Mouse (Mus musculus) right cerebral cortex, postnatal 36 days (tissue): Measurements from ENCODE around the gene Tdgf1.

Experiments used
- DNase-seq, 2 experiments: peaks; one replicate each; pipeline ENCODE4 v3.0.0; 2022; ENCODE audit warnings: low spot score in 2 of 2, mixed read lengths in 1 of 2

Tdgf1 gene

GRCm38 (mm10) chr9:110945926-110946325 is at the start of gene Tdgf1:
Tdgf1 (minus strand) TSS chr9:110946158.
- no peak for DNase-seq

- DNase-seq, result peak; percentile 53 to 70
Measured at GRCm38 (mm10) chr9:110994716-110995172, 48.8 kb upstream of the Tdgf1 start.

GRCm38 (mm10) chr9:110993281-110993709 is 47.3 kb upstream of the Tdgf1 start:
- DNase-seq, result no peak

- DNase-seq, result no peak
Measured at GRCm38 (mm10) chr9:110990204-110990603, 44.2 kb upstream of the Tdgf1 start, which contains the start of gene Rtp3. Rtp3 (minus strand) TSS chr9:110990583.

- no peak for DNase-seq
Measured at GRCm38 (mm10) chr9:110989543-110989942, 43.6 kb upstream of the Tdgf1 start.

GRCm38 (mm10) chr9:110989141-110989540 is 43.2 kb upstream of the Tdgf1 start:
- DNase-seq, result no peak

GRCm38 (mm10) chr9:110988078-110988477 is 42.1 kb upstream of the Tdgf1 start:
- no peak for DNase-seq

GRCm38 (mm10) chr9:110987331-110987730 is 41.4 kb upstream of the Tdgf1 start:
- no peak for DNase-seq

GRCm38 (mm10) chr9:110985951-110986350 is 40.0 kb upstream of the Tdgf1 start:
- no peak for DNase-seq

- DNase-seq, result no peak
Measured at GRCm38 (mm10) chr9:110985541-110985940, 39.6 kb upstream of the Tdgf1 start.

GRCm38 (mm10) chr9:110984096-110984495 is 38.1 kb upstream of the Tdgf1 start:
- DNase-seq, result no peak

- DNase-seq, result peak in 1 of 2 experiments; percentile 10
Measured at GRCm38 (mm10) chr9:110982351-110982750, 36.4 kb upstream of the Tdgf1 start.

- no peak for DNase-seq
Measured at GRCm38 (mm10) chr9:110979411-110979810, 33.5 kb upstream of the Tdgf1 start.

- no peak for DNase-seq
Measured at GRCm38 (mm10) chr9:110965910-110966231, 19.9 kb upstream of the Tdgf1 start.

GRCm38 (mm10) chr9:110965062-110965909 is 19.3 kb upstream of the Tdgf1 start:
- no peak for DNase-seq

GRCm38 (mm10) chr9:110963566-110964115 is 17.7 kb upstream of the Tdgf1 start:
- no peak for DNase-seq

GRCm38 (mm10) chr9:110961386-110961785 is 15.4 kb upstream of the Tdgf1 start:
- DNase-seq, result no peak

- DNase-seq, result no peak
Measured at GRCm38 (mm10) chr9:110960230-110961149, 14.5 kb upstream of the Tdgf1 start.

- no peak for DNase-seq
Measured at GRCm38 (mm10) chr9:110959669-110960068, 13.7 kb upstream of the Tdgf1 start.

- DNase-seq, result no peak
Measured at GRCm38 (mm10) chr9:110955962-110956361, 10.0 kb upstream of the Tdgf1 start.

- no peak for DNase-seq
Measured at GRCm38 (mm10) chr9:110954681-110955445, 8.9 kb upstream of the Tdgf1 start.
